Mouse (Mus musculus): ENCODE measurements around the gene Lifr.

DNA sequence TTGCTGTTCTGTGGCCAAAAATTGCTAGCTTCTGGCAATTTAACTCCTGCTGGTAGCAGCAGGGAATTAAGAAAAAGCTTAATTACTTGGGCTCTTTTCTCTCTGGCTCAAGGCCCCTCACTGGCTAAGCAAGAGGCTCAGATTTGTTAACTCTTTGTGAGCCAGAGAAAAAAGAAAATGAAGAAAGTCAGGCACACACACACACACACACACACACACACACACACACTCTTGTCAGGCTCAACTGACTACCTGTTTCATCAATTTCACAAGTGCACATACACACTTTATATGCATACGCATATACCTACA, 27.8 kb upstream of the Lifr start:
- TF ChIP-seq EP300 (IDR thresholded peaks at IDR 0.05; ENCODE audit: insufficient read depth, low read depth, low read length) (no peak), POLR2A (IDR thresholded peaks at IDR 0.05; ENCODE audit: insufficient read depth, low read depth, low read length) (no peak)

All from heart, adult 2 months (tissue).